Mouse (Mus musculus): ENCODE measurements around the gene Slc15a4. TPM values are rescaled to one million over a fixed set of nuclear protein-coding genes. Genes with fewer than 3 reads are reported as not detected.

The Slc15a4 gene
- polyA plus RNA-seq, 1 experiment = 22.8 TPM

GRCm38 (mm10) chr5:127592854-127593253, 39.8 kb downstream of the Slc15a4 start:
- no peaks in the 10 kb centered on the region for H3K27me3 ChIP-seq (ENCODE audit: control insufficient read depth, insufficient read depth, low read length)
- no peak for TF ChIP-seq CTCF (IDR thresholded peaks at IDR 0.05; ENCODE audit: control insufficient read depth, insufficient read depth, insufficient replicate concordance, low read depth, low read length)
- no peak for TF ChIP-seq POLR2A (IDR thresholded peaks at IDR 0.05; ENCODE audit: control insufficient read depth, low read depth, low read length)
- no peak overlapping the region for H3K27ac ChIP-seq (ENCODE audit: control insufficient read depth, insufficient read depth, low read depth, low read length)
- no peak overlapping the region for H3K4me3 ChIP-seq (ENCODE audit: control insufficient read depth, low read depth, low read length)
- H3K4me1 ChIP-seq (ENCODE audit: control insufficient read depth, insufficient read depth, low read length) = no peaks in the 10 kb centered on the region
- H3K36me3 ChIP-seq (ENCODE audit: control insufficient read depth, insufficient read depth, low read length) = peaks cover 8% of the 10 kb centered on the region

GRCm38 (mm10) chr5:127592406-127592805, 40.3 kb downstream of the Slc15a4 start:
- no peaks in the 10 kb centered on the region for H3K4me1 ChIP-seq (ENCODE audit: control insufficient read depth, insufficient read depth, low read length)
- no peak overlapping the region for H3K4me3 ChIP-seq (ENCODE audit: control insufficient read depth, low read depth, low read length)
- no peak overlapping the region for H3K27ac ChIP-seq (ENCODE audit: control insufficient read depth, insufficient read depth, low read depth, low read length)
- peaks cover 8% of the 10 kb centered on the region for H3K36me3 ChIP-seq (ENCODE audit: control insufficient read depth, insufficient read depth, low read length)
- no peaks in the 10 kb centered on the region for H3K27me3 ChIP-seq (ENCODE audit: control insufficient read depth, insufficient read depth, low read length)
- TF ChIP-seq CTCF (IDR thresholded peaks at IDR 0.05; ENCODE audit: control insufficient read depth, insufficient read depth, insufficient replicate concordance, low read depth, low read length) (no peak), POLR2A (IDR thresholded peaks at IDR 0.05; ENCODE audit: control insufficient read depth, low read depth, low read length) (no peak)

GRCm38 (mm10) chr5:127587854-127588253, 44.8 kb downstream of the Slc15a4 start:
- no peaks in the 10 kb centered on the region for H3K4me1 ChIP-seq (ENCODE audit: control insufficient read depth, insufficient read depth, low read length)
- no peak overlapping the region for H3K4me3 ChIP-seq (ENCODE audit: control insufficient read depth, low read depth, low read length)
- no peaks in the 10 kb centered on the region for H3K36me3 ChIP-seq (ENCODE audit: control insufficient read depth, insufficient read depth, low read length)
- TF ChIP-seq CTCF (IDR thresholded peaks at IDR 0.05; ENCODE audit: control insufficient read depth, insufficient read depth, insufficient replicate concordance, low read depth, low read length) (no peak), POLR2A (IDR thresholded peaks at IDR 0.05; ENCODE audit: control insufficient read depth, low read depth, low read length) (no peak)
- no peak overlapping the region for H3K27ac ChIP-seq (ENCODE audit: control insufficient read depth, insufficient read depth, low read depth, low read length)
- no peaks in the 10 kb centered on the region for H3K27me3 ChIP-seq (ENCODE audit: control insufficient read depth, insufficient read depth, low read length)

GRCm38 (mm10) chr5:127583658-127584057, 49.0 kb downstream of the Slc15a4 start:
- Histone ChIP-seq H3K4me3 (ENCODE audit: control insufficient read depth, low read depth, low read length) (no peak overlapping the region), H3K27ac (ENCODE audit: control insufficient read depth, insufficient read depth, low read depth, low read length) (no peak overlapping the region), H3K4me1 (ENCODE audit: control insufficient read depth, insufficient read depth, low read length) (no peaks in the 10 kb centered on the region), H3K36me3 (ENCODE audit: control insufficient read depth, insufficient read depth, low read length) (no peaks in the 10 kb centered on the region), H3K27me3 (ENCODE audit: control insufficient read depth, insufficient read depth, low read length) (no peaks in the 10 kb centered on the region)
- TF ChIP-seq CTCF (IDR thresholded peaks at IDR 0.05; ENCODE audit: control insufficient read depth, insufficient read depth, insufficient replicate concordance, low read depth, low read length) = no peak
- no peak for TF ChIP-seq POLR2A (IDR thresholded peaks at IDR 0.05; ENCODE audit: control insufficient read depth, low read depth, low read length)

- Histone ChIP-seq H3K4me1 (ENCODE audit: control insufficient read depth, insufficient read depth, low read length) (no peaks in the 10 kb centered on the region), H3K27ac (ENCODE audit: control insufficient read depth, insufficient read depth, low read depth, low read length) (no peak overlapping the region), H3K4me3 (ENCODE audit: control insufficient read depth, low read depth, low read length) (no peak overlapping the region), H3K27me3 (ENCODE audit: control insufficient read depth, insufficient read depth, low read length) (no peaks in the 10 kb centered on the region), H3K36me3 (ENCODE audit: control insufficient read depth, insufficient read depth, low read length) (no peaks in the 10 kb centered on the region)
- TF ChIP-seq CTCF (IDR thresholded peaks at IDR 0.05; ENCODE audit: control insufficient read depth, insufficient read depth, insufficient replicate concordance, low read depth, low read length) (peak; percentile 71; the same call in 1 of the 2 replicates), POLR2A (IDR thresholded peaks at IDR 0.05; ENCODE audit: control insufficient read depth, low read depth, low read length) (no peak)
Observed at GRCm38 (mm10) chr5:127577419-127577818, 55.3 kb downstream of the Slc15a4 start.

- TF ChIP-seq CTCF (IDR thresholded peaks at IDR 0.05; ENCODE audit: control insufficient read depth, insufficient read depth, insufficient replicate concordance, low read depth, low read length) (no peak), POLR2A (IDR thresholded peaks at IDR 0.05; ENCODE audit: control insufficient read depth, low read depth, low read length) (no peak)
- no peak overlapping the region for H3K27ac ChIP-seq (ENCODE audit: control insufficient read depth, insufficient read depth, low read depth, low read length)
Observed at GRCm38 (mm10) chr5:127567165-127567741, 65.4 kb downstream of the Slc15a4 start.

GRCm38 (mm10) chr5:127561086-127561485, 71.6 kb downstream of the Slc15a4 start:
- TF ChIP-seq POLR2A (IDR thresholded peaks at IDR 0.05; ENCODE audit: control insufficient read depth, low read depth, low read length) = no peak
- TF ChIP-seq CTCF (IDR thresholded peaks at IDR 0.05; ENCODE audit: control insufficient read depth, insufficient read depth, insufficient replicate concordance, low read depth, low read length) = no peak
- Histone ChIP-seq H3K27me3 (ENCODE audit: control insufficient read depth, insufficient read depth, low read length) (no peaks in the 10 kb centered on the region), H3K36me3 (ENCODE audit: control insufficient read depth, insufficient read depth, low read length) (no peaks in the 10 kb centered on the region), H3K4me3 (ENCODE audit: control insufficient read depth, low read depth, low read length) (no peak overlapping the region), H3K27ac (ENCODE audit: control insufficient read depth, insufficient read depth, low read depth, low read length) (no peak overlapping the region), H3K4me1 (ENCODE audit: control insufficient read depth, insufficient read depth, low read length) (no peaks in the 10 kb centered on the region)

More at GRCm38 (mm10) chr5:127567165-127567741, 65.4 kb downstream of the Slc15a4 start:
- no peak overlapping the region for H3K4me3 ChIP-seq (ENCODE audit: control insufficient read depth, low read depth, low read length)
- H3K36me3 ChIP-seq (ENCODE audit: control insufficient read depth, insufficient read depth, low read length) = no peaks in the 10 kb centered on the region
- H3K27me3 ChIP-seq (ENCODE audit: control insufficient read depth, insufficient read depth, low read length) = no peaks in the 10 kb centered on the region
- H3K4me1 ChIP-seq (ENCODE audit: control insufficient read depth, insufficient read depth, low read length) = no peaks in the 10 kb centered on the region

Measured in testis, adult 2 months (tissue).